Mouse (Mus musculus) thymus, adult 2 months (tissue): ENCODE measurements around the gene Col17a1.

ENCODE experiments used
- CTCF ChIP-seq: fragments of 200-500 bp; IDR thresholded peaks from 2 replicates; pipeline ENCODE4 v1.5.1; 2012; ENCODE audit warnings: mild to moderate bottlenecking, control low read depth, low read length, moderate library complexity, borderline replicate concordance; ENCODE audit not compliant: control insufficient read depth, poor library complexity, insufficient read depth; ENCODE audit errors: extremely low read depth
- POLR2A ChIP-seq: fragments of 200-500 bp; IDR thresholded peaks from 2 replicates; pipeline ENCODE4 v1.6.1; 2012; ENCODE audit warnings: mild to moderate bottlenecking, low read length, control low read depth, moderate library complexity; ENCODE audit not compliant: control insufficient read depth, poor library complexity, insufficient read depth; ENCODE audit errors: extremely low read depth

DNA sequence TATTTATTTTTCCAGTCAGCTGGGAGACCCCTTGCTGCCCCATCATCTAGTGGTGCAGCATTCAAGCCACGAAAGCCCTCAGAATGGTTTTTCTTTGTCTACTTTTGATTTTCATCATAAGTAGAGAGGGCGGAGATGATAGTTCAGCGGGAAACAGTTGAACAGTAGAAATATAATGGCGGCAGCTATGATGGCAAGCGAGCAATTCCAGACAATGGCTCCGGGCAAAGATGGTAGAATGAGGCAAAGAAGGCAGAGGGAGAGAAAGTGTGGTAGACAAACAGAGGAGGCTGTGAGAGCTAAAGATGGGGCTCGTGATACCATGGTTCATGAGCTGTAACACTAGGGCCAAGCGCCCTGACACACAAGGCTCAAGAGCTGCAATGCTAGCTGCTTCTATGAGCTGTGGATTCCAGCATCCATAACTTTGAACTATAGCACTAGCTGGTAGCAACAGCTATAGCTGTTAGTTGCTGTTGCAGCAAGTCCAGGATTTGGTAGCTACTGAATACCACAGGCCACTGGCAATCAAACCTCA is 13.9 kb upstream of the Col17a1 start:
- TF ChIP-seq CTCF = no peak
- no peak for TF ChIP-seq POLR2A
